9 mouse cellular contexts compared by ENCODE assay signal in genomic region chr19:45076586-45077510, GRCm38 (mm10). TPM values are rescaled to one million over a fixed set of nuclear protein-coding genes. Genes with fewer than 3 reads are reported as not detected.
DNase-seq lines count a peak whose midpoint lies in the region; ATAC-seq and TF ChIP-seq lines count a peak whose summit lies in the region.
"Had no signal": no experiment of that assay in that cellular context is flagged by ENCODE, and none has a peak within 500 bp of the region (broad histone marks: within the 10 kb centered on the region; RNA-seq: fewer than 3 reads in every experiment).

No protein-coding gene starts in this region.

- no peaks in the 10 kb centered on the region for H3K36me3 ChIP-seq in intestine, embryonic 16.5 days (ENCODE audit: control insufficient read depth, insufficient read depth, low read length)
- no peaks in the 10 kb centered on the region for H3K36me3 ChIP-seq in liver, embryonic 15.5 days (replicated peaks)
- no peaks in the 10 kb centered on the region for H3K36me3 ChIP-seq in neural tube, embryonic 11.5 days (ENCODE audit: control insufficient read depth, insufficient read depth, low read length)

- peaks cover 60% of the 10 kb centered on the region for H3K27me3 ChIP-seq in intestine, embryonic 16.5 days (replicated peaks; ENCODE audit: control insufficient read depth, insufficient read depth, low read length)
- H3K27me3 ChIP-seq in liver, embryonic 15.5 days, result peaks cover 67% of the 10 kb centered on the region
- H3K27me3 ChIP-seq in neural tube, embryonic 11.5 days (ENCODE audit: control insufficient read depth, insufficient read depth, low read length), result peaks cover 66% of the 10 kb centered on the region

- DNase-seq in layer of hippocampus, adult 2 months (ENCODE audit: low spot score in 2 of 2), result no peak
- no peak for DNase-seq in layer of hippocampus, adult 9-10 months (ENCODE audit: low spot score)
- peak; percentile 82 for DNase-seq in cerebellum, adult 9-11 months
- peak; percentile 81 for DNase-seq in gastrocnemius, adult 2 months
- peak; percentile 77 for DNase-seq in neural tube, embryonic 11.5 days (ENCODE audit: low spot score)
- DNase-seq in thymus, postnatal 4 days, result peak; percentile 78

- intact Hi-C loops in gastrocnemius, adult 2 months (cut with DNase I), result no loop called here

- TF ChIP-seq CTCF in layer of hippocampus, adult 2 months (conservative IDR thresholded peaks at IDR 0.05), result peak; percentile 71
- TF ChIP-seq CTCF in gastrocnemius, adult 2 months (IDR thresholded peaks at IDR 0.05), result peak; percentile 76

- no peaks in the 10 kb centered on the region for H3K9me3 ChIP-seq in intestine, embryonic 16.5 days (ENCODE audit: control insufficient read depth, low read length)
- H3K9me3 ChIP-seq in liver, embryonic 15.5 days (replicated peaks), result no peaks in the 10 kb centered on the region
- no peaks in the 10 kb centered on the region for H3K9me3 ChIP-seq in neural tube, embryonic 11.5 days (ENCODE audit: control insufficient read depth, low read length)

- peak overlapping the region; percentile 57 for H3K9ac ChIP-seq in intestine, embryonic 16.5 days (ENCODE audit: low read depth, low read length)
- peak overlapping the region; percentile 42; the same call in 1 of the 2 replicates for H3K9ac ChIP-seq in liver, embryonic 15.5 days
- no peak overlapping the region for H3K9ac ChIP-seq in neural tube, embryonic 11.5 days (ENCODE audit: low read length)

- 1% methylated on average over 62 of the region's 62 CpGs for WGBS in intestine, embryonic 16.5 days
- WGBS in liver, embryonic 15.5 days (ENCODE audit: insufficient replicate concordance), result under 1% methylated on average over 62 of the region's 62 CpGs
- under 1% methylated on average over 62 of the region's 62 CpGs for WGBS in neural tube, embryonic 11.5 days

- no peak for ATAC-seq in intestine, embryonic 16.5 days
- ATAC-seq in liver, embryonic 15.5 days (ENCODE audit: insufficient read depth), result no peak
- no peak for ATAC-seq in neural tube, embryonic 11.5 days (ENCODE audit: insufficient read depth, low FRiP score, low TSS enrichment)

- H3K27ac ChIP-seq in layer of hippocampus, adult 2 months, result no peak overlapping the region
- peak overlapping the region; percentile 99 for H3K27ac ChIP-seq in gastrocnemius, adult 2 months
- H3K27ac ChIP-seq in intestine, embryonic 16.5 days (ENCODE audit: low read length), result no peak overlapping the region
- H3K27ac ChIP-seq in liver, embryonic 15.5 days (replicated peaks), result no peak overlapping the region
- no peak overlapping the region for H3K27ac ChIP-seq in neural tube, embryonic 11.5 days (ENCODE audit: low read depth, low read length)

- peaks cover 45% of the 10 kb centered on the region for H3K4me1 ChIP-seq in intestine, embryonic 16.5 days (ENCODE audit: control insufficient read depth, insufficient read depth, low read length)
- H3K4me1 ChIP-seq in liver, embryonic 15.5 days (replicated peaks), result peaks cover 63% of the 10 kb centered on the region
- peaks cover 23% of the 10 kb centered on the region; the same call in 1 of the 2 replicates for H3K4me1 ChIP-seq in neural tube, embryonic 11.5 days (ENCODE audit: control insufficient read depth, insufficient read depth, low read length)

- H3K4me3 ChIP-seq in layer of hippocampus, adult 2 months, result peak overlapping the region; percentile 40
- H3K4me3 ChIP-seq in gastrocnemius, adult 2 months, result peak overlapping the region; percentile 88
- H3K4me3 ChIP-seq in intestine, embryonic 16.5 days (ENCODE audit: low read length), result peak overlapping the region; percentile 76
- peak overlapping the region; percentile 77 for H3K4me3 ChIP-seq in liver, embryonic 15.5 days (replicated peaks)
- peak overlapping the region; percentile 30 for H3K4me3 ChIP-seq in neural tube, embryonic 11.5 days (ENCODE audit: low read depth, low read length)

- peak overlapping the region; percentile 97 for H3K4me2 ChIP-seq in intestine, embryonic 16.5 days (ENCODE audit: low read depth, low read length)
- peak overlapping the region; percentile 96 for H3K4me2 ChIP-seq in liver, embryonic 15.5 days
- peak overlapping the region; percentile 36 for H3K4me2 ChIP-seq in neural tube, embryonic 11.5 days (ENCODE audit: low read depth)

RNA-seq across cellular contexts. Expression of gene Kazald1, which starts 1.8 kb away (rescaled TPM):
- 1 to 10 TPM; 1.4 to 1.9 TPM for total RNA-seq in layer of hippocampus, adult 2 months (2021)
- total RNA-seq in gastrocnemius, adult 2 months (2021), result 1 to 10 TPM; 4.2 to 5.9 TPM
- 2.0 and 2.1 TPM in 2 replicates for polyA plus RNA-seq in intestine, embryonic 16.5 days (2015; fragmentation: Nextera tagmentation; extraction: Ambion mirVana)
- polyA plus RNA-seq in liver, embryonic 15.5 days (2015; fragmentation: Nextera tagmentation; extraction: Ambion mirVana), result 0.24 and 0.32 TPM in 2 replicates
- 0.50 and 0.87 TPM in 2 replicates for polyA plus RNA-seq in neural tube, embryonic 11.5 days (2014; fragmentation: Nextera tagmentation; extraction: Ambion mirVana)

RNA-seq across cellular contexts. Expression of gene Sfxn3, which starts 29.5 kb away (rescaled TPM):
- 10 to 100 TPM; 87.3 to 99.8 TPM for total RNA-seq in layer of hippocampus, adult 2 months (2021)
- total RNA-seq in gastrocnemius, adult 2 months (2021), result 10 to 100 TPM; 17.1 to 25.1 TPM
- 16.5 and 18.2 TPM in 2 replicates for polyA plus RNA-seq in intestine, embryonic 16.5 days (2015; fragmentation: Nextera tagmentation; extraction: Ambion mirVana)
- polyA plus RNA-seq in liver, embryonic 15.5 days (2015; fragmentation: Nextera tagmentation; extraction: Ambion mirVana), result 2.9 and 3.1 TPM in 2 replicates
- polyA plus RNA-seq in neural tube, embryonic 11.5 days (2014; fragmentation: Nextera tagmentation; extraction: Ambion mirVana), result 23.3 and 24.0 TPM in 2 replicates

RNA-seq across cellular contexts. Expression of gene Pdzd7, which starts 31.3 kb away (rescaled TPM):
- 1 to 10 TPM; 2.1 to 3.3 TPM for total RNA-seq in layer of hippocampus, adult 2 months (2021)
- total RNA-seq in gastrocnemius, adult 2 months (2021), result 1 to 10 TPM; 5.9 to 6.8 TPM
- polyA plus RNA-seq in intestine, embryonic 16.5 days (2015; fragmentation: Nextera tagmentation; extraction: Ambion mirVana), result 0.43 and 0.49 TPM in 2 replicates
- polyA plus RNA-seq in liver, embryonic 15.5 days (2015; fragmentation: Nextera tagmentation; extraction: Ambion mirVana), result not detected in 2 replicates
- 0.57 and 0.81 TPM in 2 replicates for polyA plus RNA-seq in neural tube, embryonic 11.5 days (2014; fragmentation: Nextera tagmentation; extraction: Ambion mirVana)
- polyA plus RNA-seq: macrophage had no signal

Comparison
In these comparisons a context has a peak if more than half of its experiments do, and no peak if none do; other contexts are left out.
1. DNase-seq: peak in cerebellum, adult 9-11 months (single experiment), gastrocnemius, adult 2 months (single experiment), neural tube, embryonic 11.5 days (single experiment) and thymus, postnatal 4 days (single experiment); none in layer of hippocampus, adult 2 months (0 of 2) and layer of hippocampus, adult 9-10 months (single experiment).
2. H3K4me3 ChIP-seq: peak in every context shown above with its lines; median percentile 88 in gastrocnemius, adult 2 months; 77 in liver, embryonic 15.5 days; 76 in intestine, embryonic 16.5 days; 40 in layer of hippocampus, adult 2 months; 30 in neural tube, embryonic 11.5 days.
3. H3K4me2 ChIP-seq: peak in every context shown above with its lines; median percentile 97 in intestine, embryonic 16.5 days; 96 in liver, embryonic 15.5 days; 36 in neural tube, embryonic 11.5 days.